Mouse (Mus musculus): ENCODE results near the gene A930004D18Rik. TPM values are rescaled to one million over a fixed set of nuclear protein-coding genes. Genes with fewer than 3 reads are reported as not detected.

Gene A930004D18Rik
- polyA plus RNA-seq, 1 experiment: not detected

DNA sequence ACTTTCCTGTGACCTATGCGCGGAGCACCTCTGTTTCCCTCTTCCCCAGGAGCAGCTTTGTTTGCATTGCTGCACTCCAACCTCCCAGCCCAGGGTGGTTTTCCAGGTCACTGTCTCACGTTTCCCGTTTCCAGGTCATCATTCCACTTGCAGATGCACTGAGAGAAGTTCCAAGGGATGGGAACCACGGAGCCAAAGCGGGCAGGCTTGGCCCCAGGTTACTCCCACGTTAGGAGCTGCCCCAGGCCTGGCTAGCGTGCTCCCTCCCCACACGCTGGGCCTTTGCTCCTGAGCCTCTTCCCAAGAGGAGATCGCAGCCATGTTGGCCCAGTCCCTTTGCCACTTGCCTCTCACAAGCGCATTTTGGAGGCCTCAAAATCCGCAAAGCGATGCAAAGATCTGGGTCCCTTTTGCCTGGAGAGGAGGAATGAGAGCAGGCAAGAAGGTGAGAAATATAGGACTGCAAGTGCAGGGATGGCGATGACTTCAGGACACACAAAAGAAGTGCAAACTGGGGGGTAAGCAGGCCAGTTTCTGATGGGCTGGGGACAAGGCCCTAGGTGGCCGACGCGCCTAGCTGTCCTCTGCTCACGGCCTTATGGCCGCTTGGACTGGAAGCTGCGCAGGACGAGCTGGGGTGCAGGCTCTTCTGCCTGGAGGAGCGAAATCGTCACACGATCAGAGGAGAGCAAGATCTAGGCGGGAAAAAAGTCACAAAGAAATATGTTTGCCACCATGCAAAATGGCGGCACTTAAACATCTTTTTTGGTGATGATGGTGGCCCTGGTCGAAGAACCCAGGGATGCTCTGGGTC, 3.0 kb upstream of the A930004D18Rik start:
- TF ChIP-seq GATA1 (IDR thresholded peaks at IDR 0.05; ENCODE audit: low read length) (no peak), TAL1 (IDR thresholded peaks at IDR 0.05; ENCODE audit: low read length) (no peak)
- Histone ChIP-seq H3K4me1 (ENCODE audit: control insufficient read depth) (no peaks in the 10 kb centered on the region), H3K27me3 (ENCODE audit: control insufficient read depth) (peaks cover 98% of the 10 kb centered on the region), H3K9me3 (ENCODE audit: control insufficient read depth, low read length) (no peaks in the 10 kb centered on the region), H3K36me3 (ENCODE audit: control insufficient read depth) (no peaks in the 10 kb centered on the region), H3K4me3 (replicated peaks) (no peak overlapping the region)

DNA sequence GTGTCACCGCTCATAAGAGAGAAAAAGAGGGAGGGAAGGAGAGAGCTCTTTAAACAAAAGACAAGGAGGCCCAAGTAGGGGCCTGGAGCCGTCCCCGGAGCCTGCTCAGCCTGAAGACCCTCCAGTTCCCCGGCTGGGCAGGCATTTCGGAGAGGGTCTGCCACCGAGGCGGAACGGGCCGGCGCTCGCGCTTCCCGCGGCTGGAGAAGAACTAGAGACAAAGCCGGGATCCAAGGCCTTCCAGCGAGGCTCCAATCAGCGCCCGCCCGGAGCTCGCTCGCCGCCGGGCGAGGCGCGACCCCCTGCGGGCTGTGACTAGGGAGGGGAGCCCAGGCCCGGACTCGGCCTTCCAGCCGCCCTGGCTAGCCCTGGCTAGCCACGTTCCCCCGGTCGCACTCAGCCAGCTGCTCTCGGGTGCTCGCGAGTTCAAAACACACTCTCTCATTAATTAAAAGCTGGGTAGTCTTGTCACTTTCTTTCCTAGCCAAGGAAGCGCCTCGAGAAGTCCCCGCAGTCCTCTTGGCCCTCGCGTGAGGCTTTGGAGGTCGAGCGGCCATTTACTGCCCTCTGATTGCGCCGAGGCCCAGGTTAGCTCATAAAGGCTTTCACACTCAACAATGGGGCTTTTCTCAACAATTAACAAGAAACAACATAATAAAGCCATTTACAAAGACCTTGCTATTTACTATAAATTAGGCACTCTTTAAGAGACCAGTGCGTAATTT, 2.2 kb upstream of the A930004D18Rik start:
- Histone ChIP-seq H3K36me3 (ENCODE audit: control insufficient read depth) (no peaks in the 10 kb centered on the region), H3K4me3 (replicated peaks) (no peak overlapping the region), H3K27me3 (ENCODE audit: control insufficient read depth) (peaks cover 98% of the 10 kb centered on the region), H3K9me3 (ENCODE audit: control insufficient read depth, low read length) (no peaks in the 10 kb centered on the region), H3K4me1 (ENCODE audit: control insufficient read depth) (no peaks in the 10 kb centered on the region)
- TF ChIP-seq TAL1 (IDR thresholded peaks at IDR 0.05; ENCODE audit: low read length): no peak
- no peak for TF ChIP-seq GATA1 (IDR thresholded peaks at IDR 0.05; ENCODE audit: low read length)

DNA sequence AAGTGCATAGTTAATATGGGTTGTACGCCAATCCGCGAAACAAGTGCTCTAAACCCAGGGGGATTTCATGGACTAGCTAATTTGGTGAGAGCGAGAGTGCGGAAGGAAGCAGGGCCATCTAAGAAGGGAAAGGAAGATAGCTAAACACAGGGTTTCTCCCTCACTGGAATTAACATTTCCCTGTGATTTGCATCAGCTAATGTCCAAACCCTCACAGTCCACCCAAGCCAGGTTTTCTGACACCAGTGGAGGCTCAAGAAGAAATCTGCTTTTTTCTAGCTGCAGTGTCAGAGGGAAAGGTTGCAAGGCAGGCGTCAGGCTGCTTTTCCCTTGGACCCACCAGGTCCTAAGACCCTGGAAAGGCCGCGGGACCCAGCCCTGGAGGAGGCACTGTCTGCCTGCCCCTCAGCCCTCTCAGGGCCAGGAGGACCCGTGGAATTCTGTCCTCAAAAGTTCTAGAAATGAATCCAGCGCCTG, 1.4 kb upstream of the A930004D18Rik start:
- Histone ChIP-seq H3K36me3 (ENCODE audit: control insufficient read depth) (no peaks in the 10 kb centered on the region), H3K27me3 (ENCODE audit: control insufficient read depth) (peaks cover 98% of the 10 kb centered on the region), H3K9me3 (ENCODE audit: control insufficient read depth, low read length) (no peaks in the 10 kb centered on the region), H3K4me3 (replicated peaks) (no peak overlapping the region), H3K4me1 (ENCODE audit: control insufficient read depth) (no peaks in the 10 kb centered on the region)
- TF ChIP-seq GATA1 (IDR thresholded peaks at IDR 0.05; ENCODE audit: low read length) (no peak), TAL1 (IDR thresholded peaks at IDR 0.05; ENCODE audit: low read length) (no peak)

DNA sequence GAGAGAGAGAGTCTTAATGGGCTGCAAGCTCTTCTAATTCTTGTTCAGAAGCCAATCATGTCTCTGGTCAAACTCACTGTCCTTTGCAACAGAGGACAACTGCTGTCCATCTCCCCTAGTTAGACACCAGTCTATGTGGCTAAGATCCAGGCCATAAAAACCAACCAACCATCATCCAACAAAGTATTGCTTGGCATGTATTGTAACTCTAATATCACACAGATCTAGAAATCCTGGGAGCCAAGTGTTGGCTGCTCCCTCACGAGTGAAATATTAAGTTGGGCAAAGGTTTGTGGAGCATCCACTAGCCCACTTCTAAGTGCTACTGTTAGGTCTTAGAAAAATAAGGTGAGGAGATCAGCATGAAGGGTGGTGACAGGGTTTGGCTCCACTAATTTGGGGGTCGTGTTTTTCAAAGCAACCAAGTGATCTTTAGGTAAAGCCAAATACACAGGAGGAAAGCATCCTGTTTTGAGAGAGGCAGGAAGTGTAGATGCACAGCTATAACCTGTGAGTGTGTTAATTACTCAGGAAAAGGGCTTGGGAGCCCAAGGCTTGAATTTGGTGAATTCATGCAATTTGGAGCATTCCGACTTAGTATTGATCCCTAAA, 710 bp upstream of the A930004D18Rik start:
- Histone ChIP-seq H3K36me3 (ENCODE audit: control insufficient read depth) (no peaks in the 10 kb centered on the region), H3K4me1 (ENCODE audit: control insufficient read depth) (no peaks in the 10 kb centered on the region), H3K9me3 (ENCODE audit: control insufficient read depth, low read length) (no peaks in the 10 kb centered on the region), H3K27me3 (ENCODE audit: control insufficient read depth) (peaks cover 98% of the 10 kb centered on the region), H3K4me3 (replicated peaks) (no peak overlapping the region)
- TF ChIP-seq TAL1 (IDR thresholded peaks at IDR 0.05; ENCODE audit: low read length) (no peak), GATA1 (IDR thresholded peaks at IDR 0.05; ENCODE audit: low read length) (no peak)

DNA sequence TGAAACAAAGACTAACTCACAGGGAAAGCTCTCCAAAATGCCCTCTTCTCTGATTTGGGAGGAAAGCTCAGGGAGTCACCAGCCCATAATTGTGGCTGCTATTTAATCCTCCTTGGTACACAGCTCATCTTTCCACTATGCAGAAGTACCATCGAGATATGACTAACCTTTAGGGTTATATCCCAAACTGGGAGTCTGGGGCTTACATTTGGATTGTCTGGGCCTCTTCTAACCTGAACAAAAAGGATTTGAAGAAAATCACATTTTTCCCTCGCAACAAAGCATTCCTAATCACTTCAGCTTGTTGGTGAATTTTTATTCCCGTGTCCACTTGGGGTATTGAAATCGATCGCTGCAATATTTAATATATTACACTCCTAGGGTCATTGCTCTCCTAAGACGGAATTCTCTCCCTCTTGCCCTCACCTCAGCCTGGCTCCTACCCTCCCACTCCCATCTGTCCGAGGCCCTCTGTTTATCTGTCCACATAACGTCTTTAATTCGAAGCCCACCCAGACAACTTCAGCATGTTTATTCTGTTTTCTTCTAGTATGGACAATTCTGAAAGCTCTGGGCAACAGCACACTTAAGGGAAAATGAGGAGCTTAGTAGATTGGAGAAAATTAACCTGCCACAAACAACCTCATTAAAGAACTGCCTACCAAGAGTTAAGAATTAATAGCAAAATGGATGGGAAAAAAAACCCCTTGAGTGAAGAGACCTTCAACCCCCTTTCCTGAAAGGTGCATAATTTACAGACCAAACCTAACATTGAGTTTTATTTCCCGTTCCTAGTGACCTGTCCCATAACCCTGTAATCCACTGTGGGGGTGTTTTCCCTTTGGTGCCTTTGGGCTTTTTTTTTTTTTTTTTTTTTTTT, 2.9 kb downstream of the A930004D18Rik start:
- H3K36me3 ChIP-seq (ENCODE audit: control insufficient read depth): no peaks in the 10 kb centered on the region
- H3K4me1 ChIP-seq (ENCODE audit: control insufficient read depth): no peaks in the 10 kb centered on the region
- no peak overlapping the region for H3K4me3 ChIP-seq (replicated peaks)
- H3K9me3 ChIP-seq (ENCODE audit: control insufficient read depth, low read length): peaks cover 2% of the 10 kb centered on the region; the same call in 1 of the 2 replicates
- TF ChIP-seq TAL1 (IDR thresholded peaks at IDR 0.05; ENCODE audit: low read length): no peak
- no peak for TF ChIP-seq GATA1 (IDR thresholded peaks at IDR 0.05; ENCODE audit: low read length)
- peaks cover 98% of the 10 kb centered on the region for H3K27me3 ChIP-seq (ENCODE audit: control insufficient read depth)

GRCm38 (mm10) chr2:18033166-18034108, 4.1 kb downstream of the A930004D18Rik start:
- H3K4me1 ChIP-seq (ENCODE audit: control insufficient read depth): peaks cover 6% of the 10 kb centered on the region
- peaks cover 98% of the 10 kb centered on the region for H3K27me3 ChIP-seq (ENCODE audit: control insufficient read depth)
- no peak overlapping the region for H3K4me3 ChIP-seq (replicated peaks)
- H3K36me3 ChIP-seq (ENCODE audit: control insufficient read depth): no peaks in the 10 kb centered on the region
- H3K9me3 ChIP-seq (ENCODE audit: control insufficient read depth, low read length): peaks cover 6% of the 10 kb centered on the region; the same call in 1 of the 2 replicates
- no peak for TF ChIP-seq TAL1 (IDR thresholded peaks at IDR 0.05; ENCODE audit: low read length)

GRCm38 (mm10) chr2:18032538-18032895, 5.0 kb downstream of the A930004D18Rik start:
- Histone ChIP-seq H3K4me1 (ENCODE audit: control insufficient read depth) (peaks cover 15% of the 10 kb centered on the region), H3K9me3 (ENCODE audit: control insufficient read depth, low read length) (peaks cover 6% of the 10 kb centered on the region; the same call in 1 of the 2 replicates), H3K36me3 (ENCODE audit: control insufficient read depth) (no peaks in the 10 kb centered on the region), H3K27me3 (ENCODE audit: control insufficient read depth) (peaks cover 98% of the 10 kb centered on the region), H3K4me3 (replicated peaks) (no peak overlapping the region)
- no peak for TF ChIP-seq GATA1 (IDR thresholded peaks at IDR 0.05; ENCODE audit: low read length)
- TF ChIP-seq TAL1 (IDR thresholded peaks at IDR 0.05; ENCODE audit: low read length): no peak

Data from erythroblast, embryonic 14.5 days (primary cell).